Mouse (Mus musculus) myocyte (in vitro differentiated cells): ENCODE measurements at regions not wholly inside any gene's neighbourhood (a gene's known extent, or its start where the extent isn't known, plus 50 kb on each side); places are given as distances from the start of the nearest gene placed in this dataset.

Source experiments
- H3K27me3 ChIP-seq: one replicate; pipeline ENCODE4 v1.6.1; 2011; ENCODE audit not compliant: control insufficient read depth, insufficient read depth, insufficient read length
- H3K36me3 ChIP-seq: one replicate; pipeline ENCODE4 v1.6.1; 2011; ENCODE audit not compliant: control insufficient read depth, insufficient read depth
- H3K4me2 ChIP-seq: one replicate; pipeline ENCODE4 v1.6.1; 2011; ENCODE audit warnings: low read depth, control low read depth
- H3K4me3 ChIP-seq: one replicate; pipeline ENCODE4 v1.5.1; 2011; ENCODE audit warnings: mild to moderate bottlenecking, control low read depth, moderate library complexity
- H3K79me2 ChIP-seq: one replicate; pipeline ENCODE4 v1.6.1; 2011; ENCODE audit not compliant: control insufficient read depth, insufficient read depth
- H3ac ChIP-seq: one replicate; pipeline ENCODE4 v1.6.1; 2011; ENCODE audit not compliant: control insufficient read depth, insufficient read length
- CEBPB ChIP-seq: IDR thresholded peaks from 2 replicates; pipeline ENCODE4 v1.6.1; 2011; ENCODE audit warnings: mild to moderate bottlenecking, moderate library complexity; ENCODE audit not compliant: poor library complexity, insufficient read depth, severe bottlenecking
- E2F4 ChIP-seq: IDR thresholded peaks from one replicate; pipeline ENCODE4 v1.6.1; 2011; ENCODE audit warnings: mild to moderate bottlenecking, control low read depth, moderate library complexity; ENCODE audit not compliant: insufficient read depth
- MAX ChIP-seq: IDR thresholded peaks from one replicate; pipeline ENCODE4 v1.6.1; 2011; ENCODE audit warnings: low read depth, mild to moderate bottlenecking, control low read depth
- MYOD1 ChIP-seq, 3 experiments: IDR thresholded peaks; one replicate each; pipeline ENCODE4 v1.6.1; 2011; ENCODE audit warnings: control low read depth in 2 of 3, low read depth in 2 of 3, mild to moderate bottlenecking in 2 of 3, moderate library complexity in 1 of 3; ENCODE audit not compliant: insufficient read length in 2 of 3, control insufficient read depth in 1 of 3
- MYOG ChIP-seq, 3 experiments: IDR thresholded peaks; one replicate each; pipeline ENCODE4 v1.6.1; 2011; ENCODE audit warnings: control low read depth in 2 of 3, low read depth in 2 of 3, mild to moderate bottlenecking in 2 of 3; ENCODE audit not compliant: insufficient read length in 2 of 3, control insufficient read depth in 1 of 3, insufficient read depth in 1 of 3
- POLR2A ChIP-seq: IDR thresholded peaks from one replicate; pipeline ENCODE4 v1.6.1; 2011; ENCODE audit warnings: low read depth, mild to moderate bottlenecking, control low read depth, moderate library complexity; ENCODE audit not compliant: insufficient read length
- POLR2AphosphoS2 ChIP-seq: IDR thresholded peaks from one replicate; pipeline ENCODE4 v1.6.1; 2011; ENCODE audit warnings: low read depth, control low read depth; ENCODE audit not compliant: insufficient read length
- REST ChIP-seq: IDR thresholded peaks from one replicate; pipeline ENCODE4 v1.6.1; 2011; ENCODE audit warnings: mild to moderate bottlenecking, control low read depth, moderate library complexity; ENCODE audit not compliant: insufficient read depth, insufficient read length
- SRF ChIP-seq: IDR thresholded peaks from one replicate; pipeline ENCODE4 v1.6.1; 2011; ENCODE audit warnings: low read depth; ENCODE audit not compliant: control insufficient read depth, insufficient read length
- TCF12 ChIP-seq: IDR thresholded peaks from one replicate; pipeline ENCODE4 v1.6.1; 2011; ENCODE audit warnings: mild to moderate bottlenecking, control low read depth; ENCODE audit not compliant: poor library complexity, insufficient read depth, severe bottlenecking
- TCF3 ChIP-seq: IDR thresholded peaks from one replicate; pipeline ENCODE4 v1.6.1; 2011; ENCODE audit warnings: low read depth, control low read depth; ENCODE audit not compliant: insufficient read length
- USF1 ChIP-seq: IDR thresholded peaks from one replicate; pipeline ENCODE4 v1.6.1; 2011; ENCODE audit warnings: low read depth, mild to moderate bottlenecking, control low read depth, moderate library complexity

- Histone ChIP-seq H3ac (no peak overlapping the region), H3K36me3 (no peaks in the 10 kb centered on the region), H3K27me3 (peaks cover 10% of the 10 kb centered on the region), H3K79me2 (no peaks in the 10 kb centered on the region), H3K4me3 (no peak overlapping the region), H3K4me2 (no peak overlapping the region)
- TF ChIP-seq USF1 (no peak), E2F4 (no peak), CEBPB (no peak), TCF12 (no peak), TCF3 (no peak)
Observed at GRCm38 (mm10) chr7:37077698-37078097, 379.8 kb downstream of the Tshz3 start.

- H3K27me3 ChIP-seq, result peaks cover 10% of the 10 kb centered on the region
- H3K4me2 ChIP-seq, result no peak overlapping the region
- H3K4me3 ChIP-seq, result no peak overlapping the region
- TF ChIP-seq MYOD1 (IDR thresholded peaks at IDR 0.05; ENCODE audit: control insufficient read depth in 1 of 3, insufficient read length in 2 of 3, low read depth in 2 of 3) (no peak), POLR2A (no peak), TCF12 (no peak), SRF (no peak), USF1 (no peak), E2F4 (no peak), POLR2AphosphoS2 (no peak), CEBPB (no peak), TCF3 (no peak)
- no peaks in the 10 kb centered on the region for H3K79me2 ChIP-seq
- H3ac ChIP-seq, result no peak overlapping the region
- H3K36me3 ChIP-seq, result no peaks in the 10 kb centered on the region
Observed at GRCm38 (mm10) chr7:37078140-37078539, 380.2 kb downstream of the Tshz3 start.

DNA sequence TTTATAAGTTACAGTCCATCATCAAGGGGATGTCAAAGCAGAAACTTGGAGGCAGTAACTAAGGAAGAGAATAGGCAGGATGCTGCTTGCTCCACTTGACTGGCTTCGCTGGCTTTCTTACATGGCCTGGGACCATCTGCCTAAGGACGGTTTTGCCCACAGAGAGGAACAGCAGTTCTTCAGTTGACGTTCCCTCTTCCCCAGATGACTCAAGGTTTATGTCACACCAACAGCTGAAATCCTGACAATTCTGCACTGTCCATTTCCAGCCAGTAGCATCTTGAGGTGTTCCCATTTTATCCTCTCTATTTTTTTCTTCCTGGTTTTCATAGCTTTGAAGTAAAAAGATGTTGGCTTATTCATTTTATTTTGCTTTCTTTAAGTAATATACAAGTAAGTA lies 391.8 kb downstream of the Tshz3 start:
- no peak overlapping the region for H3K4me2 ChIP-seq

DNA sequence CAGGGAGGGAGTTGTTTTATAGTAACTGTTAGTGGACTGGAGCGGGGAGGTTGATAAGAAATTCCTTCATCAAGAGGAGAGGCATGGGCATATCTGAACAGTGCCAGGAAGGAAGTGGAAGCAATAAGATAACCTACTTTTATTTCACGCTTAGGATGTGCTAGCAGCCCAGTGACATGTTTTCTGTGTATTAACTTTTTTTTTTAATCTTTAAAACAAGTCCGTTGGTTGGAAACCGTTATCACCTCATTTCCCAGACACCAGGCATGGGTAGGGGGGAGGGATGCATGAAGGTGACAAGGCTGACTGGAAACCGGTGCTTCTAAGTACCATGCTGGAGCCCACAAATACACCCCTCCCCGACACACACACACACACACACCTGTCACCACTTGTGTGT lies 394.7 kb downstream of the Tshz3 start:
- Histone ChIP-seq H3ac (no peak overlapping the region), H3K4me3 (no peak overlapping the region), H3K36me3 (no peaks in the 10 kb centered on the region), H3K27me3 (no peaks in the 10 kb centered on the region), H3K4me2 (no peak overlapping the region), H3K79me2 (no peaks in the 10 kb centered on the region)
- TF ChIP-seq REST (no peak), SRF (no peak), TCF3 (no peak), TCF12 (no peak), MYOD1 (IDR thresholded peaks at IDR 0.05; ENCODE audit: control insufficient read depth in 1 of 3, insufficient read length in 2 of 3, low read depth in 2 of 3) (no peak), POLR2AphosphoS2 (no peak), MAX (no peak), CEBPB (no peak), POLR2A (no peak), E2F4 (no peak)

More for the DNA sequence above, 391.8 kb downstream of the Tshz3 start:
- Histone ChIP-seq H3K36me3 (no peaks in the 10 kb centered on the region), H3K27me3 (no peaks in the 10 kb centered on the region), H3ac (no peak overlapping the region), H3K79me2 (no peaks in the 10 kb centered on the region), H3K4me3 (no peak overlapping the region)
- no peak for TF ChIP-seq TCF12

- no peaks in the 10 kb centered on the region for H3K27me3 ChIP-seq
- no peak overlapping the region for H3K4me2 ChIP-seq
- no peaks in the 10 kb centered on the region for H3K36me3 ChIP-seq
- TF ChIP-seq SRF (no peak), MAX (no peak), E2F4 (no peak), POLR2A (no peak)
- H3K4me3 ChIP-seq, result no peak overlapping the region
- H3ac ChIP-seq, result no peak overlapping the region
- no peaks in the 10 kb centered on the region for H3K79me2 ChIP-seq
Observed at GRCm38 (mm10) chr7:37093721-37094120, 395.8 kb downstream of the Tshz3 start.

DNA sequence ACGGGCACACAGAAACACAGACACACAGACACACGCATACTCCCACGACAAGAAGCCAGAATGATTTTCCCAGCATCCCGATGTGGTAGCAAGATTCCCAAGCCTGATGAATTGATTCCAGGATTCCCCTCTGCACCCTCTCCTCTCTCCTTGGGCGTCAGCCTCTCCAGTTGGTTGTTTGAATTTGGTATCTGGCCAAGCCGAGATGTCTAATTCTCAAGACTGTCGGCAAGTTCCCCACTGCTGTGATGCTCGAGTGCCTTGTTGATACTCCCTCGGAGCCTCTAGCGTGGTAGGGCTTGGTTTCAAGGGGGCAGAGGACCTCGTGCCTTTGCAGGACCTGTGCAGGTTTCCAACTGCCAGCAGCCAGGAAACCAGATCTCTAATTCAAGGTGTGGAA lies 397.9 kb downstream of the Tshz3 start:
- Histone ChIP-seq H3K4me2 (no peak overlapping the region), H3K27me3 (no peaks in the 10 kb centered on the region)
- TF ChIP-seq POLR2A (no peak), MYOD1 (IDR thresholded peaks at IDR 0.05; ENCODE audit: control insufficient read depth in 1 of 3, insufficient read length in 2 of 3, low read depth in 2 of 3) (no peak), CEBPB (no peak), E2F4 (no peak), REST (no peak), MYOG (IDR thresholded peaks at IDR 0.05; ENCODE audit: control insufficient read depth in 1 of 3, insufficient read depth in 1 of 3, insufficient read length in 2 of 3, low read depth in 2 of 3) (no peak), TCF12 (no peak), MAX (no peak), USF1 (no peak)

More for the DNA sequence above, 397.9 kb downstream of the Tshz3 start:
- Histone ChIP-seq H3K79me2 (no peaks in the 10 kb centered on the region), H3K36me3 (no peaks in the 10 kb centered on the region), H3K4me3 (no peak overlapping the region), H3ac (no peak overlapping the region)
